Comparison of ENCODE assay signal across 21 mouse cellular contexts in genomic region chr15:97675927-97676326, GRCm38 (mm10). TPM values are rescaled to one million over a fixed set of nuclear protein-coding genes. Genes with fewer than 3 reads are reported as not detected.
"Had no signal": no experiment of that assay in that cellular context is flagged by ENCODE, and none has a peak within 500 bp of the region (broad histone marks: within the 10 kb centered on the region; RNA-seq: fewer than 3 reads in every experiment).

No protein-coding gene starts in this region.

- DNase-seq: kidney, adult 18-20 months; kidney, postnatal 4 days; left cerebral cortex, postnatal 4 days; liver, postnatal 0 days; lung, postnatal 10 days; lung, postnatal 36 days; right cerebral cortex, postnatal 4 days; thymus, adult 18-20 months; thymus, postnatal 36 days had no signal

- H3K4me1 ChIP-seq: limb, embryonic 15.5 days; lung, embryonic 15.5 days had no signal

- H3K27ac ChIP-seq: kidney, postnatal 0 days; limb, embryonic 12.5 days; limb, embryonic 15.5 days; liver, embryonic 14.5 days; lung, embryonic 15.5 days; midbrain, embryonic 10.5 days; midbrain, embryonic 13.5 days had no signal

- ATAC-seq: liver, postnatal 0 days; midbrain, embryonic 13.5 days; midbrain, embryonic 16.5 days had no signal

- H3K27me3 ChIP-seq: limb, embryonic 12.5 days; limb, embryonic 15.5 days; lung, embryonic 15.5 days; megakaryocyte, embryonic 14.5 days; midbrain, embryonic 13.5 days had no signal

- H3K4me3 ChIP-seq: limb, embryonic 12.5 days; limb, embryonic 15.5 days; lung, embryonic 15.5 days; megakaryocyte, embryonic 14.5 days; midbrain, embryonic 10.5 days; midbrain, embryonic 13.5 days; myocyte had no signal

RNA-seq across cellular contexts. Expression of gene Endou, which starts 55.2 kb away (rescaled TPM):
- polyA plus RNA-seq: liver, embryonic 11.5 days; neural tube, embryonic 14.5 days had no signal
